Mouse (Mus musculus): ENCODE measurements around the gene Odc1. TPM values are rescaled to one million over a fixed set of nuclear protein-coding genes. Genes with fewer than 3 reads are reported as not detected.

Odc1 gene
- polyA plus RNA-seq, 1 experiment = 398 TPM

- H3K27me3 ChIP-seq (ENCODE audit: control insufficient read depth, insufficient read depth, low read length) = no peaks in the 10 kb centered on the region
- no peak overlapping the region for H3K4me3 ChIP-seq (ENCODE audit: control insufficient read depth, low read depth, low read length)
- TF ChIP-seq POLR2A (IDR thresholded peaks at IDR 0.05; ENCODE audit: control insufficient read depth, low read depth, low read length) (no peak), CTCF (IDR thresholded peaks at IDR 0.05; ENCODE audit: control insufficient read depth, insufficient read depth, insufficient replicate concordance, low read depth, low read length) (no peak)
- H3K36me3 ChIP-seq (ENCODE audit: control insufficient read depth, insufficient read depth, low read length) = no peaks in the 10 kb centered on the region
- no peaks in the 10 kb centered on the region for H3K4me1 ChIP-seq (ENCODE audit: control insufficient read depth, insufficient read depth, low read length)
- no peak overlapping the region for H3K27ac ChIP-seq (ENCODE audit: control insufficient read depth, insufficient read depth, low read depth, low read length)
Observed at GRCm38 (mm10) chr12:17575156-17575910, 30.7 kb downstream of the Odc1 start.

DNA sequence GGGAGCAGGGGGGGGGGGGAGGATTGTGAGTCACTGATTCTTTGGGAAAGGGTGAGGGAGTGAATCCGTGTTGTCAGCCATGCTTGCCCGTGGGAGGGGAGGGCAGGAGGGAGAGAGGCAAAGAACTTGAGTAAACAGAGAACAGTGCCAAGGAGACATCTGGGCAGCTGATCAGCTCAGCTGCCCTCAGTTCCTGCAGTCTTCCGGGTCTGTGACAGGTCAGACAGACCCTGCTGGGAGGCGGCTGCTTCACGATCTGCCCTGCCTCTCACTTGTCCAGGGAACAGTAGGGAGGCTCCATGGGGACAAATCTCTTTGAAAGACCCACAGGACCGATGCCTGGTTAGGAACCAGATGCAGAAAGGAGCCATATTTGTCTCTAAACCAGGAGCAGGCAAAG, 31.4 kb downstream of the Odc1 start:
- no peak for TF ChIP-seq CTCF (IDR thresholded peaks at IDR 0.05; ENCODE audit: control insufficient read depth, insufficient read depth, insufficient replicate concordance, low read depth, low read length)
- no peak for TF ChIP-seq POLR2A (IDR thresholded peaks at IDR 0.05; ENCODE audit: control insufficient read depth, low read depth, low read length)
- Histone ChIP-seq H3K4me3 (ENCODE audit: control insufficient read depth, low read depth, low read length) (no peak overlapping the region), H3K27ac (ENCODE audit: control insufficient read depth, insufficient read depth, low read depth, low read length) (no peak overlapping the region), H3K27me3 (ENCODE audit: control insufficient read depth, insufficient read depth, low read length) (no peaks in the 10 kb centered on the region), H3K36me3 (ENCODE audit: control insufficient read depth, insufficient read depth, low read length) (no peaks in the 10 kb centered on the region), H3K4me1 (ENCODE audit: control insufficient read depth, insufficient read depth, low read length) (no peaks in the 10 kb centered on the region)

DNA sequence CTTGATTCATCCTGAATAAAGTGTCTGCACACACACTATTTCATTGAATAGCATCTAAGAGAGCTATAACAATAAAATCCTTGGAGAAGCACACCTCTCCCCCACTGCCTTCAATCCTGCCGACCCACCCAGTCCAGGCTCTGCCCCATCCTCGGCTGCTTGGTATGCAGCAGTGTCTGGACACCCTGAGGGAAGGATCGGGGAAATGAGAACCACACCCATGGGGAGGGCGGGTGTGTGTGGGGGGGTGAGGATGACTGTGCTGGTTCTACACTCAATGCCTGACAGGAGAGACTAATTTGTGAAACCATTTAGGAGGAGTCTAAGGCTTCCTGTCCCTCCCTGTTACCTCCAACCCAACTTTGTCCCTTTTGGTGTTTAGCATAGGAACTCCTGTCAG, 34.0 kb downstream of the Odc1 start:
- TF ChIP-seq CTCF (IDR thresholded peaks at IDR 0.05; ENCODE audit: control insufficient read depth, insufficient read depth, insufficient replicate concordance, low read depth, low read length) (no peak), POLR2A (IDR thresholded peaks at IDR 0.05; ENCODE audit: control insufficient read depth, low read depth, low read length) (no peak)
- Histone ChIP-seq H3K27ac (ENCODE audit: control insufficient read depth, insufficient read depth, low read depth, low read length) (no peak overlapping the region), H3K27me3 (ENCODE audit: control insufficient read depth, insufficient read depth, low read length) (no peaks in the 10 kb centered on the region), H3K4me3 (ENCODE audit: control insufficient read depth, low read depth, low read length) (no peak overlapping the region), H3K4me1 (ENCODE audit: control insufficient read depth, insufficient read depth, low read length) (no peaks in the 10 kb centered on the region), H3K36me3 (ENCODE audit: control insufficient read depth, insufficient read depth, low read length) (no peaks in the 10 kb centered on the region)

DNA sequence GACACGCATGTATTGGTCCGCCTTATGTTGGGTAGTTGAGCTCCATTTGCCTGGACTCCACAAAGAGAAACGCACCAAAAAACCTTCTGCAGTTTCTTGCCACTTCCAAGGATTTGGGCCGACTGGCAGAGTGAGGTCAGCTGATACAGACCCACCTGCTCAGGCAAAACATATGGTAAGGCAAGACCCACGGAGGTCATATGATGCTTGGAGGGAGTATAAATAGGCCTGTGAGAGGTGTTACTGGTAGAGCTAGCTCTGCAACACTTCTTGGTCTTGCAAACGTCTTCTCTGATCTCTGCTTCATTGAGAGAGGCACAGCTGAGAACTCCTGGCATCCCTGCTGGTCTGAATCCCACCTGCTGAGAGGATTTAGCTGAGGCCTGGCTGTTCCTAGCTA, 36.4 kb downstream of the Odc1 start:
- Histone ChIP-seq H3K27ac (ENCODE audit: control insufficient read depth, insufficient read depth, low read depth, low read length) (no peak overlapping the region), H3K27me3 (ENCODE audit: control insufficient read depth, insufficient read depth, low read length) (no peaks in the 10 kb centered on the region)
- TF ChIP-seq CTCF (IDR thresholded peaks at IDR 0.05; ENCODE audit: control insufficient read depth, insufficient read depth, insufficient replicate concordance, low read depth, low read length) (no peak), POLR2A (IDR thresholded peaks at IDR 0.05; ENCODE audit: control insufficient read depth, low read depth, low read length) (no peak)

GRCm38 (mm10) chr12:17582406-17582805, 37.8 kb downstream of the Odc1 start:
- Histone ChIP-seq H3K4me3 (ENCODE audit: control insufficient read depth, low read depth, low read length) (no peak overlapping the region), H3K36me3 (ENCODE audit: control insufficient read depth, insufficient read depth, low read length) (no peaks in the 10 kb centered on the region), H3K4me1 (ENCODE audit: control insufficient read depth, insufficient read depth, low read length) (no peaks in the 10 kb centered on the region), H3K27ac (ENCODE audit: control insufficient read depth, insufficient read depth, low read depth, low read length) (no peak overlapping the region), H3K27me3 (ENCODE audit: control insufficient read depth, insufficient read depth, low read length) (no peaks in the 10 kb centered on the region)
- TF ChIP-seq CTCF (IDR thresholded peaks at IDR 0.05; ENCODE audit: control insufficient read depth, insufficient read depth, insufficient replicate concordance, low read depth, low read length) (no peak), POLR2A (IDR thresholded peaks at IDR 0.05; ENCODE audit: control insufficient read depth, low read depth, low read length) (no peak)

More for the DNA sequence above, 36.4 kb downstream of the Odc1 start:
- H3K4me3 ChIP-seq (ENCODE audit: control insufficient read depth, low read depth, low read length) = no peak overlapping the region
- H3K4me1 ChIP-seq (ENCODE audit: control insufficient read depth, insufficient read depth, low read length) = no peaks in the 10 kb centered on the region
- no peaks in the 10 kb centered on the region for H3K36me3 ChIP-seq (ENCODE audit: control insufficient read depth, insufficient read depth, low read length)

DNA sequence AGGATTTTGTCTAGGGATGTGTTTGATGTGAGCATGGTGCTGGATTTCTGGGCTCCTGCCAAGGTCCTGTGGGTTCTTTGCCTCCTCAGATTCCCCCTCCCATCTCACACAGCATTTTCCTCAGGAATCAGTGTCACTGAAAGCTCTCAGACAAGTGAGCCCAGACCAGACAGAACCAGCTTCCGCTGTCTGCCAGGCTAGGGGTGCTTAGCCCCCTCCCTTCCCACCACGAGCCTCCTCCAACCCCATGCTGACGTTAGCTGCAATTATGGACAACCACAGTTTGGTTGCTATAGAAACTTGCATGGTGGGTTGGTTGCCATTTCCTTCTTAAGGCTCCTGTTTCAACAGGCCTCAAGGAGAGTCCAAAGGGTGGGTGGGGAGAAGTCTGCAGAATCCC, 39.3 kb downstream of the Odc1 start:
- no peak overlapping the region for H3K4me3 ChIP-seq (ENCODE audit: control insufficient read depth, low read depth, low read length)
- no peaks in the 10 kb centered on the region for H3K4me1 ChIP-seq (ENCODE audit: control insufficient read depth, insufficient read depth, low read length)
- no peaks in the 10 kb centered on the region for H3K27me3 ChIP-seq (ENCODE audit: control insufficient read depth, insufficient read depth, low read length)
- no peaks in the 10 kb centered on the region for H3K36me3 ChIP-seq (ENCODE audit: control insufficient read depth, insufficient read depth, low read length)
- H3K27ac ChIP-seq (ENCODE audit: control insufficient read depth, insufficient read depth, low read depth, low read length) = no peak overlapping the region
- TF ChIP-seq CTCF (IDR thresholded peaks at IDR 0.05; ENCODE audit: control insufficient read depth, insufficient read depth, insufficient replicate concordance, low read depth, low read length) (no peak), POLR2A (IDR thresholded peaks at IDR 0.05; ENCODE audit: control insufficient read depth, low read depth, low read length) (no peak)

- no peak overlapping the region for H3K27ac ChIP-seq (ENCODE audit: control insufficient read depth, insufficient read depth, low read depth, low read length)
- TF ChIP-seq POLR2A (IDR thresholded peaks at IDR 0.05; ENCODE audit: control insufficient read depth, low read depth, low read length) (no peak), CTCF (IDR thresholded peaks at IDR 0.05; ENCODE audit: control insufficient read depth, insufficient read depth, insufficient replicate concordance, low read depth, low read length) (no peak)
Observed at GRCm38 (mm10) chr12:17586011-17586410, 41.4 kb downstream of the Odc1 start.

More at GRCm38 (mm10) chr12:17586011-17586410, 41.4 kb downstream of the Odc1 start:
- no peaks in the 10 kb centered on the region for H3K27me3 ChIP-seq (ENCODE audit: control insufficient read depth, insufficient read depth, low read length)
- no peaks in the 10 kb centered on the region for H3K36me3 ChIP-seq (ENCODE audit: control insufficient read depth, insufficient read depth, low read length)
- no peaks in the 10 kb centered on the region for H3K4me1 ChIP-seq (ENCODE audit: control insufficient read depth, insufficient read depth, low read length)
- H3K4me3 ChIP-seq (ENCODE audit: control insufficient read depth, low read depth, low read length) = no peak overlapping the region
